Comparison of ENCODE assay signal across 12 mouse cellular contexts in genomic region chr9:90124156-90124872, GRCm38 (mm10). TPM values are rescaled to one million over a fixed set of nuclear protein-coding genes. Genes with fewer than 3 reads are reported as not detected.
A peak's percentile ranks its signal among the peaks of the same experiment; 100 is the strongest.
DNase-seq lines count a peak whose midpoint lies in the region; ATAC-seq and TF ChIP-seq lines count a peak whose summit lies in the region.
"Had no signal": no experiment of that assay in that cellular context is flagged by ENCODE, and none has a peak within 500 bp of the region (broad histone marks: within the 10 kb centered on the region; RNA-seq: fewer than 3 reads in every experiment).

No protein-coding gene starts in this region.

- no peaks in the 10 kb centered on the region for H3K9me3 ChIP-seq in forebrain, embryonic 13.5 days (replicated peaks)
- no peaks in the 10 kb centered on the region for H3K9me3 ChIP-seq in forebrain, embryonic 10.5 days
- no peaks in the 10 kb centered on the region for H3K9me3 ChIP-seq in embryonic facial prominence, embryonic 14.5 days (ENCODE audit: control insufficient read depth, low read length)
- H3K9me3 ChIP-seq in midbrain, embryonic 15.5 days: no peaks in the 10 kb centered on the region

- no peak for DNase-seq in forebrain, embryonic 10.5 days (ENCODE audit: extremely low spot score, low spot score)
- no peak for DNase-seq in left cerebral cortex, adult 2 months (ENCODE audit: extremely low spot score in 1 of 2, low spot score in 2 of 2)
- no peak for DNase-seq in left cerebral cortex, postnatal 14 days (ENCODE audit: low spot score in 2 of 2)
- peak; percentile 27 for DNase-seq in embryonic facial prominence, embryonic 14.5 days (ENCODE audit: low spot score)
- no peak for DNase-seq in adipocyte (ENCODE audit: low spot score)
- DNase-seq: gastrocnemius, postnatal 10 days had no signal

- H3K27ac ChIP-seq in forebrain, embryonic 13.5 days: no peak overlapping the region
- no peak overlapping the region for H3K27ac ChIP-seq in forebrain, embryonic 10.5 days
- H3K27ac ChIP-seq in left cerebral cortex, adult 2 months: peak overlapping the region; percentile 4; the same call in 1 of the 2 replicates
- H3K27ac ChIP-seq in embryonic facial prominence, embryonic 14.5 days (replicated peaks; ENCODE audit: low read depth, low read length): no peak overlapping the region; the same call in 1 of the 2 replicates
- no peak overlapping the region for H3K27ac ChIP-seq in midbrain, embryonic 15.5 days
- H3K27ac ChIP-seq: liver, embryonic 14.5 days had no signal

- intact Hi-C loops in left cerebral cortex, adult 2 months (cut with DNase I): no loop called here
- intact Hi-C loops in left cerebral cortex, postnatal 14 days (cut with DNase I): no loop called here

- peak; percentile 61 for ATAC-seq in forebrain, embryonic 13.5 days
- peak; percentile 81 for ATAC-seq in embryonic facial prominence, embryonic 14.5 days (ENCODE audit: low read depth)
- ATAC-seq in midbrain, embryonic 15.5 days (replicated peaks): peak; percentile 28; the same call in 1 of the 2 replicates
- no peak for ATAC-seq in megakaryocyte progenitor cell, adult 5-6 weeks (replicated peaks; ENCODE audit: poor library complexity)
- ATAC-seq: Patski had no signal

- no peak overlapping the region for H3K4me2 ChIP-seq in forebrain, embryonic 13.5 days
- no peak overlapping the region for H3K4me2 ChIP-seq in embryonic facial prominence, embryonic 14.5 days (ENCODE audit: low read depth, low read length)
- H3K4me2 ChIP-seq in midbrain, embryonic 15.5 days: no peak overlapping the region

- WGBS in forebrain, embryonic 13.5 days: 39% methylated on average over 11 of the region's 11 CpGs
- WGBS in forebrain, embryonic 10.5 days: 30% methylated on average over 11 of the region's 11 CpGs
- 27% methylated on average over 11 of the region's 11 CpGs for WGBS in embryonic facial prominence, embryonic 14.5 days
- WGBS in midbrain, embryonic 15.5 days: 39% methylated on average over 11 of the region's 11 CpGs

- no peak overlapping the region for H3K4me3 ChIP-seq in forebrain, embryonic 13.5 days
- no peak overlapping the region for H3K4me3 ChIP-seq in forebrain, embryonic 10.5 days
- H3K4me3 ChIP-seq in left cerebral cortex, adult 2 months: no peak overlapping the region; the same call in 1 of the 2 replicates
- no peak overlapping the region for H3K4me3 ChIP-seq in embryonic facial prominence, embryonic 14.5 days (ENCODE audit: low read depth, low read length)
- H3K4me3 ChIP-seq in midbrain, embryonic 15.5 days: no peak overlapping the region

- H3K36me3 ChIP-seq in forebrain, embryonic 13.5 days (ENCODE audit: poor library complexity, severe bottlenecking): no peaks in the 10 kb centered on the region
- H3K36me3 ChIP-seq in forebrain, embryonic 10.5 days (replicated peaks): no peaks in the 10 kb centered on the region
- H3K36me3 ChIP-seq in embryonic facial prominence, embryonic 14.5 days (ENCODE audit: control insufficient read depth, insufficient read depth, low read length): no peaks in the 10 kb centered on the region
- no peaks in the 10 kb centered on the region for H3K36me3 ChIP-seq in midbrain, embryonic 15.5 days (replicated peaks)

- H3K9ac ChIP-seq in forebrain, embryonic 13.5 days: no peak overlapping the region
- H3K9ac ChIP-seq in embryonic facial prominence, embryonic 14.5 days (ENCODE audit: low read depth, low read length): no peak overlapping the region
- no peak overlapping the region for H3K9ac ChIP-seq in midbrain, embryonic 15.5 days
- H3K9ac ChIP-seq: liver, embryonic 14.5 days had no signal

- H3K4me1 ChIP-seq in forebrain, embryonic 13.5 days: 0 out of 2 replicates have a peak, but pooled peaks cover 5% of the 10 kb centered on the region
- peaks cover 17% of the 10 kb centered on the region for H3K4me1 ChIP-seq in forebrain, embryonic 10.5 days
- H3K4me1 ChIP-seq in embryonic facial prominence, embryonic 14.5 days (ENCODE audit: control insufficient read depth, insufficient read depth, low read length): 0 out of 2 replicates have a peak, but pooled peaks cover 4% of the 10 kb centered on the region
- H3K4me1 ChIP-seq in midbrain, embryonic 15.5 days: peaks cover 6% of the 10 kb centered on the region; the same call in 1 of the 2 replicates

- no peaks in the 10 kb centered on the region for H3K27me3 ChIP-seq in forebrain, embryonic 13.5 days
- peaks cover 9% of the 10 kb centered on the region; the same call in 1 of the 2 replicates for H3K27me3 ChIP-seq in forebrain, embryonic 10.5 days (ENCODE audit: poor library complexity, severe bottlenecking)
- no peaks in the 10 kb centered on the region for H3K27me3 ChIP-seq in embryonic facial prominence, embryonic 14.5 days (replicated peaks; ENCODE audit: control insufficient read depth, insufficient read depth, low read length)
- H3K27me3 ChIP-seq in midbrain, embryonic 15.5 days (replicated peaks): no peaks in the 10 kb centered on the region

- no peak for TF ChIP-seq CTCF in left cerebral cortex, adult 2 months (IDR thresholded peaks at IDR 0.05)

RNA-seq across cellular contexts. Expression of gene Morf4l1, which starts 9.7 kb away (rescaled TPM):
- 475 and 483 TPM in 2 replicates for polyA plus RNA-seq in forebrain, embryonic 13.5 days (2015; fragmentation: Nextera tagmentation; extraction: Ambion mirVana)
- 528 and 553 TPM in 2 replicates for polyA plus RNA-seq in forebrain, embryonic 10.5 days (2016; fragmentation: Nextera tagmentation; extraction: Ambion mirVana)
- total RNA-seq in left cerebral cortex, adult 2 months (2021): 100 to 1,000 TPM; 422 to 465 TPM
- total RNA-seq in left cerebral cortex, postnatal 14 days (2021): 100 to 1,000 TPM; 376 to 382 TPM
- polyA plus RNA-seq in embryonic facial prominence, embryonic 14.5 days (2014; fragmentation: Nextera tagmentation; extraction: Ambion mirVana): 445 and 477 TPM in 2 replicates
- polyA plus RNA-seq in midbrain, embryonic 15.5 days (2015; fragmentation: Nextera tagmentation; extraction: Ambion mirVana): 548 and 569 TPM in 2 replicates
- 366 and 378 TPM in 2 replicates for total RNA-seq in megakaryocyte progenitor cell, adult 5-6 weeks (2015)
- 192 and 278 TPM in 2 replicates for total RNA-seq in megakaryocyte progenitor cell, adult 5-6 weeks (2017)

RNA-seq across cellular contexts. Expression of gene Adamts7, which starts 38.6 kb away (rescaled TPM):
- polyA plus RNA-seq in forebrain, embryonic 13.5 days (2015; fragmentation: Nextera tagmentation; extraction: Ambion mirVana): 13.6 and 15.4 TPM in 2 replicates
- 16.7 and 17.2 TPM in 2 replicates for polyA plus RNA-seq in forebrain, embryonic 10.5 days (2016; fragmentation: Nextera tagmentation; extraction: Ambion mirVana)
- total RNA-seq in left cerebral cortex, adult 2 months (2021): under 1 TPM; 0.29 to 0.63 TPM
- 1 to 10 TPM; 1.0 to 1.5 TPM for total RNA-seq in left cerebral cortex, postnatal 14 days (2021)
- polyA plus RNA-seq in embryonic facial prominence, embryonic 14.5 days (2014; fragmentation: Nextera tagmentation; extraction: Ambion mirVana): 13.3 and 18.3 TPM in 2 replicates
- polyA plus RNA-seq in midbrain, embryonic 15.5 days (2015; fragmentation: Nextera tagmentation; extraction: Ambion mirVana): 9.9 and 11.5 TPM in 2 replicates
- total RNA-seq in megakaryocyte progenitor cell, adult 5-6 weeks (2015): not detected in 2 replicates
- 0.07 TPM in 1 of 2 replicates, not detected in the other for total RNA-seq in megakaryocyte progenitor cell, adult 5-6 weeks (2017)
- total RNA-seq: common myeloid progenitor, adult 5-6 weeks had no signal
